Mouse (Mus musculus): ENCODE results near the gene Enpp3. TPM values are rescaled to one million over a fixed set of nuclear protein-coding genes. Genes with fewer than 3 reads are reported as not detected.
A peak's percentile ranks its signal among the peaks of the same experiment; 100 is the strongest.

The Enpp3 gene
- polyA plus RNA-seq, 1 experiment from 2014 or later = 9.2 TPM

DNA sequence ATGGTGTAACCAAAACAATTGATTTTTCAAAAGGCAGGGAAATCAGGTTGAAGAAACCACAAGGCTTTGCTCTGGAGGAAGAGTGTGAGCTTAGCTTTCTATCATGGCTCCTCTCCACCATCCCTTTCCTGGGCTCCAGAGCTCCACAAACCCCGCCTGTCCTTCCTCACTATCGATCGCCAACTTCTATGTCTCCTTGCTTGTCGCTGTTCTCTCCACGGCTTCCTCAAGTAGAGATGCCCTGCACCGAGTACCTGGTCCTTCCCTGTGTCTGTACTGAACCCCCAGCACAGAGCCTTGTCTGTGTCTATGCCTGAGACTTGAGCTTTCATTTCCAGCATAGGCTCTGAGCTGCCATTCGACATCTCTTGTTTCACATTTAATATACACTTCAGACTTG, 49.9 kb downstream of the Enpp3 start:
- 93% methylated on average over 7 of the region's 7 CpGs for WGBS
- H3K9me3 ChIP-seq (replicated peaks; ENCODE audit: control insufficient read depth, low read length) = no peaks in the 10 kb centered on the region

DNA sequence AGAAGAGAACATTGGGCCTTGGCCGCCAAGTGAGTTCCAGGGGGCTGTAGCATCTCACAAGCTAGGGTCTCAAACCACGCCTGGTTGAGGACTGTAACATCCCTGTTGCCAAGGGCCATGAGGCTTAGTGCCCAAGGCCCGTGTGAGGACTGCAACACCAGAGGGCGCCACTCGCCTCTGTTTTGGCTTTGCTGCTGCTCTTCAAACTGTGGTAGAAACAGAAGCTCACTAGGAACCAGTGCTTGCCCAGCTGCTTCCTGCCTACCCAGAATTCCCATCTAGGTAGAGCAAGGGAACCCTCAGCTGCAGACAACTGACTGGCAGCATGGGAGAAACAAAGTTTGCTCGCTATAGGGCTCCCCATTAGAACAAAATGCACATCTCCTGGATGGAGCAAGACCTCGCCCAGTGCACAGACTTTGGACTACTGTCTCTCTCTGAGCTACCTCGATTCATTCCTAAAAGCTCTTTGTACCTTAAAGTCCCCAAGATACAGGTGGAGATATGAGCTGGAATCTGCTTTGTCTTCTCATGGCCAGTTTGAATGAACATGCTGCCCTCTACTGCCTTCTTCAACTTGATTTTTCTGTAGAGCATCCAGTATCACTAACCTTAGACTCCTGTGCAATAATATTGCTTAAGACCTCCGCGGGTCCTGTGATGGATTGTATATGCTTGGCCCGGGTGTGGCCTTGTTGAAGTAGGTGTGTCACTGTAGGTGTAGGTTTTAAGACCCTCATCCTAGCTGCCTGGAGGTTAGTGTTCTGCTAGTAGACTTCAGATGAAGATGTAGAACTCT, 52.7 kb downstream of the Enpp3 start:
- ATAC-seq (replicated peaks; ENCODE audit: insufficient number of reproducible peaks, low FRiP score, low TSS enrichment, low read depth) (no peak), DNase-seq (ENCODE audit: low spot score) (peak; percentile 46)
- Histone ChIP-seq H3K27me3 (ENCODE audit: control insufficient read depth, insufficient read depth, low read length) (no peaks in the 10 kb centered on the region), H3K36me3 (replicated peaks; ENCODE audit: control insufficient read depth, insufficient read depth, low read depth, low read length) (no peaks in the 10 kb centered on the region), H3K4me3 (ENCODE audit: low read depth, low read length) (no peak overlapping the region), H3K27ac (replicated peaks; ENCODE audit: low read depth, low read length) (no peak overlapping the region), H3K9ac (replicated peaks; ENCODE audit: low read length) (no peak overlapping the region), H3K9me3 (replicated peaks; ENCODE audit: control insufficient read depth, low read length) (no peaks in the 10 kb centered on the region), H3K4me1 (ENCODE audit: control insufficient read depth, insufficient read depth, low read length) (no peaks in the 10 kb centered on the region), H3K4me2 (ENCODE audit: low read depth, low read length) (no peak overlapping the region)
- WGBS = 67% methylated on average over 11 of the region's 11 CpGs

More for the DNA sequence above, 49.9 kb downstream of the Enpp3 start:
- no peaks in the 10 kb centered on the region for H3K36me3 ChIP-seq (replicated peaks; ENCODE audit: control insufficient read depth, insufficient read depth, low read depth, low read length)
- ATAC-seq (replicated peaks; ENCODE audit: insufficient number of reproducible peaks, low FRiP score, low TSS enrichment, low read depth) = no peak
- no peak overlapping the region for H3K9ac ChIP-seq (replicated peaks; ENCODE audit: low read length)
- H3K4me2 ChIP-seq (ENCODE audit: low read depth, low read length) = no peak overlapping the region
- no peak overlapping the region for H3K27ac ChIP-seq (replicated peaks; ENCODE audit: low read depth, low read length)
- DNase-seq (ENCODE audit: low spot score) = no peak
- no peak overlapping the region for H3K4me3 ChIP-seq (ENCODE audit: low read depth, low read length)
- H3K4me1 ChIP-seq (ENCODE audit: control insufficient read depth, insufficient read depth, low read length) = no peaks in the 10 kb centered on the region
- no peaks in the 10 kb centered on the region for H3K27me3 ChIP-seq (ENCODE audit: control insufficient read depth, insufficient read depth, low read length)

DNA sequence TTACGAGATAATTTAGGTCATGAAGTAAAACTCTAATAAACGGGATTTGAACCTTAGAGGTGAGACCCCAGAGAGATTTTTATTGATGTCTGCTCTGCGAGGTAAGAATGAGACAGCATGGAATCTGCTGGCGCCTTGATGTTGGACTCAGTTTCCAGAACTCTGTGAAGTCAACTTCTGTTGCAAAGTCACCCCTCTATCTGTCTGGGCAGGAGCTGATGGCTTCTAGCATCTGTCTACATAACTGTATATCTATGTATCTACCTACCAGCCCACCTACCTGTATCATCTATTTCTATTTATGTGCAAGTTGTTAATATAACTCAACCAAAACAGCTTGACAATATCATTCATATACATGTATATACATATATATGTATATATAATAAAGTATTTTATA, 57.3 kb downstream of the Enpp3 start:
- Histone ChIP-seq H3K4me3 (ENCODE audit: low read depth, low read length) (no peak overlapping the region), H3K9me3 (replicated peaks; ENCODE audit: control insufficient read depth, low read length) (no peaks in the 10 kb centered on the region), H3K4me1 (ENCODE audit: control insufficient read depth, insufficient read depth, low read length) (no peaks in the 10 kb centered on the region), H3K27ac (replicated peaks; ENCODE audit: low read depth, low read length) (no peak overlapping the region), H3K4me2 (ENCODE audit: low read depth, low read length) (no peak overlapping the region), H3K36me3 (replicated peaks; ENCODE audit: control insufficient read depth, insufficient read depth, low read depth, low read length) (no peaks in the 10 kb centered on the region), H3K27me3 (ENCODE audit: control insufficient read depth, insufficient read depth, low read length) (no peaks in the 10 kb centered on the region), H3K9ac (replicated peaks; ENCODE audit: low read length) (no peak overlapping the region)
- no peak for ATAC-seq (replicated peaks; ENCODE audit: insufficient number of reproducible peaks, low FRiP score, low TSS enrichment, low read depth)
- no peak for DNase-seq (ENCODE audit: low spot score)
- WGBS = 87% methylated on average over 4 of the region's 4 CpGs

DNA sequence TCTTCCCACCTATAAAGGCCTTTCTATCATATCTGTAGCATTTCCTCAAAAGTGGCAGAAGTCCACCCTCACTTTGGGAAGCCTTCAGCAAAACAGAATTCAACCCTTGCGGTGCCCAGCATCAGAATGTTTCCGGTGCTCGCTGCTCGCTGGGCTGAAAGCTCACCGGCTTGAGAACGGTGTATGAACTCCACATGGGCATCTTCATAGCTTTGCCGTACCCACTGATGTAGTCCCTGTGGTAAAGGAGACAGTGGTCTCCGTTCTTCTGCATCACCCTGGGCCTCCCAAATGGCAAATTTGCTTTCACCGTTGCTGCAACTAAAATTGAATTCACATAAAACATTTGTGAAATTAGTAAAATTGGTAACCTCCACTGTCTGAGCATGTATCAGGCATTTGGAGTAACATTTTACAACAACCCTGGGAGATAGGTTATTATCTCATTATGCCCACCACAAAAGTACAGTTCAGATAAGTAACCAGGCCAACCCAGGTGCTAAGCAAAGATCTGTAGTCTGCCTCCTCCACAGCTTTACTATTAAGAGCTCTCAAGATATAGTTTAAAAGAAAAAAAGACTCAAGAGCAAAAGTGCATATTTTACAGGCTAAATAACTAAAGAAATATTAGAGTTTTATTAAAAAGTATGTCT, 57.9 kb downstream of the Enpp3 start:
- no peak overlapping the region for H3K9ac ChIP-seq (replicated peaks; ENCODE audit: low read length)
- H3K27ac ChIP-seq (replicated peaks; ENCODE audit: low read depth, low read length) = no peak overlapping the region
- no peaks in the 10 kb centered on the region for H3K4me1 ChIP-seq (ENCODE audit: control insufficient read depth, insufficient read depth, low read length)
- no peak for ATAC-seq (replicated peaks; ENCODE audit: insufficient number of reproducible peaks, low FRiP score, low TSS enrichment, low read depth)
- no peak overlapping the region for H3K4me2 ChIP-seq (ENCODE audit: low read depth, low read length)
- no peaks in the 10 kb centered on the region for H3K9me3 ChIP-seq (replicated peaks; ENCODE audit: control insufficient read depth, low read length)
- H3K4me3 ChIP-seq (ENCODE audit: low read depth, low read length) = no peak overlapping the region
- no peaks in the 10 kb centered on the region for H3K36me3 ChIP-seq (replicated peaks; ENCODE audit: control insufficient read depth, insufficient read depth, low read depth, low read length)
- WGBS = 94% methylated on average over 9 of the region's 9 CpGs
- H3K27me3 ChIP-seq (ENCODE audit: control insufficient read depth, insufficient read depth, low read length) = no peaks in the 10 kb centered on the region
- no peak for DNase-seq (ENCODE audit: low spot score)

DNA sequence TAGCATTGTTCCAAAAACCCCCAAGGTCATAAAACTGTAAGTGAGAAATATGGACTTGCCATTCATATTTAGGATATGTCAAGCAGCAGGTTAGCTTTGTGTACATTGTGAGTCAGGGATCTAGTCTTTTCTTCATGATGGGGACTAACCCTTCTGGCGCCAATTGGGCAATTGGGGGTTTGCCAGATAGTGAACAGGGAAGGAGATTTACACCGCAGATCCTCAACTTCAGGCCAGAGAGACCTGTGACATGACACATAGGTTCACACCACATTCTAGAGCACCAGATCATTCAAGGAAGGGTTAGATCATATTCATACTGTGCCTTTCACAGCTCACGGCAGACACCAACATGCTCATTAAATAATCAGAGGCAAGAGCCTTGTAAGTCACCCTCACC, 58.7 kb downstream of the Enpp3 start:
- no peak for DNase-seq (ENCODE audit: low spot score)
- Histone ChIP-seq H3K4me1 (ENCODE audit: control insufficient read depth, insufficient read depth, low read length) (no peaks in the 10 kb centered on the region), H3K27me3 (ENCODE audit: control insufficient read depth, insufficient read depth, low read length) (no peaks in the 10 kb centered on the region), H3K4me2 (ENCODE audit: low read depth, low read length) (no peak overlapping the region), H3K9me3 (replicated peaks; ENCODE audit: control insufficient read depth, low read length) (no peaks in the 10 kb centered on the region), H3K9ac (replicated peaks; ENCODE audit: low read length) (no peak overlapping the region), H3K4me3 (ENCODE audit: low read depth, low read length) (no peak overlapping the region), H3K36me3 (replicated peaks; ENCODE audit: control insufficient read depth, insufficient read depth, low read depth, low read length) (no peaks in the 10 kb centered on the region), H3K27ac (replicated peaks; ENCODE audit: low read depth, low read length) (no peak overlapping the region)
- no peak for ATAC-seq (replicated peaks; ENCODE audit: insufficient number of reproducible peaks, low FRiP score, low TSS enrichment, low read depth)
- WGBS = 92% methylated on average over 3 of the region's 3 CpGs

DNA sequence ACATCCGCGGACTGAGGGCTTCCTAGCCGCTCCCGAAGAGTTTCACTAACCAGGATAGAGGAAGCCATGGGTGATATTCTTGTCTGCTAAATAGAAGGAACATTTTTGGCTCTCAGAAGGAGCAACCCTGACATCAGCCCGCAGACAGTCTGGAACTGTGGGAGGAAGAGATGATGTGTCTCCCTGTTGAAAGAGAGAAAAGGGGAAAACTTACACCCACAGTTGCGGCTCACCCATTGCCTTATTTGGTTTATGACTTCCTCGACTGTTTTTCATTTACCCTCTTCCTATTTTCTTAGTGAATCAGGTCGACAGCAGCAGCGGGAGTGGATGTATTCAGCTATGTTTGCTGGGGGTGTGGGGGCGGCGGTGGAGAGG, 64.0 kb downstream of the Enpp3 start:
- no peaks in the 10 kb centered on the region for H3K4me1 ChIP-seq (ENCODE audit: control insufficient read depth, insufficient read depth, low read length)
- H3K4me2 ChIP-seq (ENCODE audit: low read depth, low read length) = peak overlapping the region; percentile 13; the same call in 1 of the 2 replicates
- DNase-seq (ENCODE audit: low spot score) (no peak), ATAC-seq (replicated peaks; ENCODE audit: insufficient number of reproducible peaks, low FRiP score, low TSS enrichment, low read depth) (no peak)
- H3K9me3 ChIP-seq (replicated peaks; ENCODE audit: control insufficient read depth, low read length) = no peaks in the 10 kb centered on the region
- no peaks in the 10 kb centered on the region for H3K36me3 ChIP-seq (replicated peaks; ENCODE audit: control insufficient read depth, insufficient read depth, low read depth, low read length)
- H3K27me3 ChIP-seq (ENCODE audit: control insufficient read depth, insufficient read depth, low read length) = no peaks in the 10 kb centered on the region
- no peak overlapping the region for H3K4me3 ChIP-seq (ENCODE audit: low read depth, low read length)
- H3K9ac ChIP-seq (replicated peaks; ENCODE audit: low read length) = no peak overlapping the region
- 63% methylated on average over 11 of the region's 11 CpGs for WGBS
- no peak overlapping the region for H3K27ac ChIP-seq (replicated peaks; ENCODE audit: low read depth, low read length)

DNA sequence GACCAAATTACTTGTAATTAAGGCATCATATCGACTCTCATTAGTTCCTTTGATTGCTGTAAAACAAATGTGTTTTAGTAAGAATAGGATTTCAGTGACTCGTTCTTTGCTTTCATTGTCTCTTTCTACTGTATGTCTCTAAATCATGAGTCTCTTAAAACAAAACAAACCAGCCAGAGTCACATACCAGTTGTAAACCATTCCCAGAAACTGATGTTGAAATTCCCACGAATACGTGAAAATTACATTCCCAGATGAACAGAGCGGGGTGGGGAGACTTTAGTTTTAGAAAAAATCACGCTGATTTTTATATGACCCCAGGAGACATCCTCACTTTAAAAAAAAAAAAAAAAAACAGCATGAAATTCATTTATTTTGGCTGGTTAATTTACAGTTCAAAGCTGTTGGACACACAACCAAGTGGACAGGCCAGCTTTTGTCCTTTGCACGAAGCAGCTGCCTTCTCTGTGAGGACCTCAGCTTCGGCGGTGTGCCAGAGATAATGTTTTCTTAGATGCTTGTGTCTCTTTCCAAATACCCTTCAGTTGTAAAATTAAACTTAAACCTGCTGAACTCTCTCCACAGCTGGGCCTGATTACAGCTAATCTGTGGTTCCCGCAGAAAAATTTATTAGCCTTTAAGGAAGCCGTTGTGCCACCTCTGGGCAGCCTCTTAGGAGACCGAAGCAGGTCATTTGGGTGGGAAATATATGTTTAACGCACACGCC, 64.5 kb downstream of the Enpp3 start:
- DNase-seq (ENCODE audit: low spot score) = peak; percentile 55
- Histone ChIP-seq H3K4me1 (ENCODE audit: control insufficient read depth, insufficient read depth, low read length) (no peaks in the 10 kb centered on the region), H3K4me3 (ENCODE audit: low read depth, low read length) (no peak overlapping the region), H3K27me3 (ENCODE audit: control insufficient read depth, insufficient read depth, low read length) (no peaks in the 10 kb centered on the region), H3K36me3 (replicated peaks; ENCODE audit: control insufficient read depth, insufficient read depth, low read depth, low read length) (no peaks in the 10 kb centered on the region), H3K9me3 (replicated peaks; ENCODE audit: control insufficient read depth, low read length) (no peaks in the 10 kb centered on the region), H3K27ac (replicated peaks; ENCODE audit: low read depth, low read length) (no peak overlapping the region), H3K4me2 (ENCODE audit: low read depth, low read length) (peak overlapping the region; percentile 13; the same call in 1 of the 2 replicates), H3K9ac (replicated peaks; ENCODE audit: low read length) (no peak overlapping the region)
- WGBS = 51% methylated on average over 14 of the region's 14 CpGs
- no peak for ATAC-seq (replicated peaks; ENCODE audit: insufficient number of reproducible peaks, low FRiP score, low TSS enrichment, low read depth)

DNA sequence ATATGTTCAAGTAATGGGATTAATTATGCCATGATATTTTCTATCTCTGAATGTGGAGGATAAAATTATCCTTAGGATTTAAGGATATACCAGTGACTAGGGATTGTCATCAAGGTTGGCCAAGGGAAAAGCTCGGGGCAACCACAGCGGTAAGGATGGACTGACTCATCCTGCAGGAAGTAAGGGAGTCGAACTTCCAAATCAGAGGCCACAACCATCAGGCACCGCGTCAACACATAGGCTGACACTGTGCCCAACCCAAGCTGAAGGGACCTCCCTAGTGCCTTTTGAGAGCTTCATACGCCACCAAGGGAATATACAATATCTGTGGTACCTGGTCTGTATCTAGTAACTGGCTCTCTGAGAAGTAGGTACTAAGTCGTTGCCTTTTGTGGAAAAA, 73.1 kb downstream of the Enpp3 start:
- no peak overlapping the region for H3K27ac ChIP-seq (replicated peaks; ENCODE audit: low read depth, low read length)
- WGBS = 91% methylated on average over 7 of the region's 7 CpGs
- H3K4me1 ChIP-seq (ENCODE audit: control insufficient read depth, insufficient read depth, low read length) = no peaks in the 10 kb centered on the region
- H3K4me2 ChIP-seq (ENCODE audit: low read depth, low read length) = no peak overlapping the region
- ATAC-seq (replicated peaks; ENCODE audit: insufficient number of reproducible peaks, low FRiP score, low TSS enrichment, low read depth) = no peak
- no peaks in the 10 kb centered on the region for H3K9me3 ChIP-seq (replicated peaks; ENCODE audit: control insufficient read depth, low read length)
- no peak overlapping the region for H3K9ac ChIP-seq (replicated peaks; ENCODE audit: low read length)
- DNase-seq (ENCODE audit: low spot score) = no peak
- no peaks in the 10 kb centered on the region for H3K27me3 ChIP-seq (ENCODE audit: control insufficient read depth, insufficient read depth, low read length)
- H3K36me3 ChIP-seq (replicated peaks; ENCODE audit: control insufficient read depth, insufficient read depth, low read depth, low read length) = no peaks in the 10 kb centered on the region
- H3K4me3 ChIP-seq (ENCODE audit: low read depth, low read length) = no peak overlapping the region
